Mouse (Mus musculus): ENCODE measurements around the gene Arl4c. TPM values are rescaled to one million over a fixed set of nuclear protein-coding genes. Genes with fewer than 3 reads are reported as not detected.

The Arl4c gene
- polyA plus RNA-seq (2017; shearing (Covaris generic)): 10 to 100 TPM; 24.7 to 32.2 TPM

GRCm38 (mm10) chr1:88701870-88702661 is at the start of gene Arl4c:
TSS of gene Arl4c (minus strand) at chr1:88702221.

Other genes with a start within 250 kb of the Arl4c start
- gene Glrp1, start 192.2 kb downstream of the Arl4c start, polyA plus RNA-seq (2017; shearing (Covaris generic)): under 1 TPM in 1 of 2 experiments, not detected in 1; 0.17 TPM